In the genomic region with DNA sequence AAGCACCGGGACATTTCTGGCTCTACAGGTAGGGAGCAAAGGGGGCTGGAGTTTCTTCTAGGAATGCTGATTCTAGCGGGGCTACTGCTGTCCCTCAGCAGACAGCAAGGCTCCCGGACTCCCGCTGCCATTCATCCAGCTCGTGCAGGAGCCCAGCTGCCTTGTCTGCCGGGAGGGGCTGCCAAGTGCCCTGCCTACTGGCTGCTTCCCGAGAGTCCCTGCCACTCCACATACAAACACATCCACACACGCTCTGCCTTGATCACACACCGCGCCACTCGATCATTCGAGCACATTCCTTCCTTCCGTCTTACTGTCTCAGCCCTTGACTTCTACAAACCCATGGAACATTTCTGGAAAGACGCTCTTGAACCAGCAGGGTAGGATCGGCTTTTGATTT, we compare ENCODE assay signal across 8 mouse cellular contexts.
DNase-seq lines count a peak whose midpoint lies in the region; ATAC-seq and TF ChIP-seq lines count a peak whose summit lies in the region.

No protein-coding gene starts in this region.

- H3K36me3 ChIP-seq in E14TG2a.4 (ENCODE audit: insufficient read depth, low read length) = no peaks in the 10 kb centered on the region
- no peaks in the 10 kb centered on the region for H3K36me3 ChIP-seq in forebrain, embryonic 16.5 days (ENCODE audit: control insufficient read depth, insufficient read depth)
- H3K36me3 ChIP-seq in hindbrain, postnatal 0 days (ENCODE audit: insufficient read depth, low read length) = no peaks in the 10 kb centered on the region
- no peaks in the 10 kb centered on the region for H3K36me3 ChIP-seq in midbrain, embryonic 14.5 days (ENCODE audit: control insufficient read depth, insufficient read depth, low read length)
- H3K36me3 ChIP-seq in stomach, embryonic 15.5 days = no peaks in the 10 kb centered on the region

- H3K9me3 ChIP-seq in E14TG2a.4 (ENCODE audit: low read length) = no peaks in the 10 kb centered on the region
- no peaks in the 10 kb centered on the region for H3K9me3 ChIP-seq in forebrain, embryonic 16.5 days (ENCODE audit: control insufficient read depth, low read length)
- H3K9me3 ChIP-seq in hindbrain, postnatal 0 days (ENCODE audit: low read length) = no peaks in the 10 kb centered on the region
- H3K9me3 ChIP-seq in midbrain, embryonic 14.5 days (ENCODE audit: control insufficient read depth, low read length) = no peaks in the 10 kb centered on the region
- H3K9me3 ChIP-seq in stomach, embryonic 15.5 days = no peaks in the 10 kb centered on the region

- H3K4me3 ChIP-seq in E14TG2a.4 (replicated peaks; ENCODE audit: low read length) = 0 out of 2 replicates have a peak overlapping the region, but pooled peaks have one; percentile 5
- H3K4me3 ChIP-seq in forebrain, embryonic 16.5 days (replicated peaks; ENCODE audit: low read length) = peak overlapping the region; percentile 37
- peak overlapping the region; percentile 31 for H3K4me3 ChIP-seq in hindbrain, postnatal 0 days (ENCODE audit: low read length)
- H3K4me3 ChIP-seq in midbrain, embryonic 14.5 days (replicated peaks; ENCODE audit: low read depth, low read length) = peak overlapping the region; percentile 33
- peak overlapping the region; percentile 23 for H3K4me3 ChIP-seq in stomach, embryonic 15.5 days (replicated peaks)

- H3K27me3 ChIP-seq in E14TG2a.4 (ENCODE audit: insufficient read depth, low read length) = peaks cover 48% of the 10 kb centered on the region
- H3K27me3 ChIP-seq in forebrain, embryonic 16.5 days (replicated peaks; ENCODE audit: control insufficient read depth, insufficient read depth, low read length) = peaks cover 26% of the 10 kb centered on the region
- H3K27me3 ChIP-seq in hindbrain, postnatal 0 days (ENCODE audit: insufficient read depth, low read length) = peaks cover 4% of the 10 kb centered on the region; the same call in 1 of the 2 replicates
- H3K27me3 ChIP-seq in midbrain, embryonic 14.5 days (ENCODE audit: control insufficient read depth, insufficient read depth, low read length) = peaks cover 39% of the 10 kb centered on the region
- H3K27me3 ChIP-seq in stomach, embryonic 15.5 days (replicated peaks) = peaks cover 27% of the 10 kb centered on the region

- H3K4me1 ChIP-seq in E14TG2a.4 (replicated peaks; ENCODE audit: low read depth, low read length) = peaks cover 16% of the 10 kb centered on the region
- H3K4me1 ChIP-seq in forebrain, embryonic 16.5 days (replicated peaks; ENCODE audit: control insufficient read depth, insufficient read depth, low read length) = peaks cover 14% of the 10 kb centered on the region
- no peaks in the 10 kb centered on the region; the same call in 1 of the 2 replicates for H3K4me1 ChIP-seq in hindbrain, postnatal 0 days (ENCODE audit: insufficient read depth, low read length)
- peaks cover 3% of the 10 kb centered on the region; the same call in 1 of the 2 replicates for H3K4me1 ChIP-seq in midbrain, embryonic 14.5 days (ENCODE audit: control insufficient read depth, insufficient read depth, low read length)
- peaks cover 14% of the 10 kb centered on the region for H3K4me1 ChIP-seq in stomach, embryonic 15.5 days

- WGBS in forebrain, embryonic 16.5 days = 2% methylated on average over 15 of the region's 15 CpGs
- 2% methylated on average over 15 of the region's 15 CpGs for WGBS in hindbrain, postnatal 0 days
- WGBS in midbrain, embryonic 14.5 days = 3% methylated on average over 15 of the region's 15 CpGs
- 3% methylated on average over 15 of the region's 15 CpGs for WGBS in stomach, embryonic 15.5 days

- ATAC-seq in forebrain, embryonic 16.5 days = peak; percentile 77
- ATAC-seq in hindbrain, postnatal 0 days = peak; percentile 43
- ATAC-seq in midbrain, embryonic 14.5 days (ENCODE audit: low FRiP score, low TSS enrichment) = peak; percentile 40; the same call in 1 of the 2 replicates
- no peak for ATAC-seq in stomach, embryonic 15.5 days (ENCODE audit: insufficient read depth, low FRiP score, low read depth)

- peak overlapping the region; percentile 74 for H3K4me2 ChIP-seq in forebrain, embryonic 16.5 days (ENCODE audit: low read length)
- H3K4me2 ChIP-seq in hindbrain, postnatal 0 days (ENCODE audit: low read depth, low read length) = peak overlapping the region; percentile 65
- H3K4me2 ChIP-seq in midbrain, embryonic 14.5 days (ENCODE audit: low read length) = peak overlapping the region; percentile 62
- H3K4me2 ChIP-seq in stomach, embryonic 15.5 days = peak overlapping the region; percentile 60

- intact Hi-C loops in left cerebral cortex, postnatal 4 days (cut with DNase I) = no loop called here

- no peak for TF ChIP-seq CTCF in E14TG2a.4 (conservative IDR thresholded peaks at IDR 0.05; ENCODE audit: low read length)
- no peak for TF ChIP-seq CTCF in hindbrain, postnatal 0 days (IDR thresholded peaks at IDR 0.05; ENCODE audit: low read depth)

- no peak overlapping the region for H3K27ac ChIP-seq in forebrain, embryonic 16.5 days (ENCODE audit: low read length)
- no peak overlapping the region for H3K27ac ChIP-seq in hindbrain, postnatal 0 days
- H3K27ac ChIP-seq in midbrain, embryonic 14.5 days (replicated peaks; ENCODE audit: low read depth, low read length) = no peak overlapping the region
- H3K27ac ChIP-seq in stomach, embryonic 15.5 days = no peak overlapping the region

- H3K9ac ChIP-seq in forebrain, embryonic 16.5 days (replicated peaks; ENCODE audit: low read depth, low read length) = peak overlapping the region; percentile 41; the same call in 1 of the 2 replicates
- no peak overlapping the region; the same call in 1 of the 2 replicates for H3K9ac ChIP-seq in hindbrain, postnatal 0 days (replicated peaks; ENCODE audit: low read length)
- peak overlapping the region; percentile 34; the same call in 1 of the 2 replicates for H3K9ac ChIP-seq in midbrain, embryonic 14.5 days (replicated peaks; ENCODE audit: low read length)
- no peak overlapping the region for H3K9ac ChIP-seq in stomach, embryonic 15.5 days

- peak; percentile 63 to 69 for DNase-seq in adrenal gland, postnatal 36 days
- DNase-seq in hindbrain, postnatal 0 days (ENCODE audit: low spot score) = peak; percentile 70
- DNase-seq in left cerebral cortex, postnatal 4 days = peak; percentile 76
- peak; percentile 63 for DNase-seq in midbrain, embryonic 14.5 days
- no peak for DNase-seq in T-cell, adult 2 months (ENCODE audit: low spot score)

Comparison
In these comparisons a context has a peak if more than half of its experiments do, and no peak if none do; other contexts are left out.
1. H3K9ac ChIP-seq: peak in forebrain, embryonic 16.5 days (single experiment) and midbrain, embryonic 14.5 days (single experiment); none in hindbrain, postnatal 0 days (single experiment) and stomach, embryonic 15.5 days (single experiment).
2. Peak in every context shown above with its lines, with median percentiles within 50 percentile points of each other: H3K4me3 ChIP-seq and H3K4me2 ChIP-seq.